Mouse (Mus musculus) midbrain, embryonic 12.5 days (tissue): ENCODE measurements around the gene Exog. TPM values are rescaled to one million over a fixed set of nuclear protein-coding genes. Genes with fewer than 3 reads are reported as not detected.
A peak's percentile ranks its signal among the peaks of the same experiment; 100 is the strongest.

Source experiments
- ATAC-seq: fragments of 200-750 bp; cut with Nextera tagmentation; 2 replicates; pipeline ENCODE4 v1.8.0; 2017; ENCODE audit warnings: low read depth, moderate TSS enrichment, moderate library complexity; ENCODE audit not compliant: low FRiP score
- H3K27ac ChIP-seq: fragments of 300-500 bp; sonication (generic); replicated peaks from 2 replicates; pipeline ENCODE4 v1.5.1; 2016; ENCODE audit warnings: mild to moderate bottlenecking
- H3K27me3 ChIP-seq: fragments of 300-500 bp; sonication (generic); 2 replicates; pipeline ENCODE4 v1.6.1; 2016; ENCODE audit warnings: mild to moderate bottlenecking
- H3K36me3 ChIP-seq: fragments of 300-500 bp; sonication (generic); 2 replicates; pipeline ENCODE4 v1.6.1; 2016
- H3K4me1 ChIP-seq: fragments of 300-500 bp; sonication (generic); 2 replicates; pipeline ENCODE4 v1.6.1; 2016
- H3K4me2 ChIP-seq: fragments of 300-500 bp; sonication (generic); replicated peaks from 2 replicates; pipeline ENCODE4 v1.6.1; 2016; ENCODE audit warnings: mild to moderate bottlenecking, moderate library complexity
- H3K4me3 ChIP-seq: fragments of 300-500 bp; sonication (generic); 2 replicates; pipeline ENCODE4 v1.5.1; 2016; ENCODE audit warnings: mild to moderate bottlenecking
- H3K9ac ChIP-seq: fragments of 300-500 bp; sonication (generic); replicated peaks from 2 replicates; pipeline ENCODE4 v1.6.1; 2016; ENCODE audit warnings: mild to moderate bottlenecking, moderate library complexity
- H3K9me3 ChIP-seq: fragments of 300-500 bp; sonication (generic); 2 replicates; pipeline ENCODE4 v1.6.1; 2016; ENCODE audit warnings: mild to moderate bottlenecking
- WGBS: fragments of 180-500 bp; shearing (Covaris S2); methylation state at CpG from one replicate; pipeline ENCODE4 v1.1.7; 2016; 5-methylcytosine and 5-hydroxymethylcytosine counted together
- polyA plus RNA-seq: library from polyadenylated mRNA; unstranded; fragments of >200 nt; fragmentation: Nextera tagmentation; extraction: Ambion mirVana; gene quantifications from 2 replicates; pipeline ENCODE4 v1.2.1, GENCODE M21; 2016

Gene Exog
- polyA plus RNA-seq, 1 experiment from 2014 or later = 45.1 TPM

GRCm38 (mm10) chr9:119419852-119420438 lies 24.8 kb upstream of the Exog start:
- no peaks in the 10 kb centered on the region for H3K9me3 ChIP-seq
- 86% methylated on average over 12 of the region's 12 CpGs for WGBS
- no peak overlapping the region for H3K4me2 ChIP-seq
- no peak overlapping the region for H3K4me3 ChIP-seq
- ATAC-seq = no peak
- no peak overlapping the region for H3K27ac ChIP-seq
- H3K27me3 ChIP-seq = no peaks in the 10 kb centered on the region
- H3K36me3 ChIP-seq = 0 out of 2 replicates have a peak, but pooled peaks cover 4% of the 10 kb centered on the region
- no peak overlapping the region for H3K9ac ChIP-seq
- peaks cover 19% of the 10 kb centered on the region for H3K4me1 ChIP-seq

- no peak overlapping the region for H3K4me2 ChIP-seq
- H3K4me3 ChIP-seq = no peak overlapping the region
- H3K4me1 ChIP-seq = peaks cover 17% of the 10 kb centered on the region
- no peak overlapping the region for H3K9ac ChIP-seq
- peaks cover 35% of the 10 kb centered on the region for H3K36me3 ChIP-seq
- ATAC-seq = no peak
- WGBS = 72% methylated on average over 7 of the region's 7 CpGs
- no peaks in the 10 kb centered on the region for H3K9me3 ChIP-seq
- no peaks in the 10 kb centered on the region for H3K27me3 ChIP-seq
- H3K27ac ChIP-seq = no peak overlapping the region
Measured at GRCm38 (mm10) chr9:119425217-119425975, 19.3 kb upstream of the Exog start.

GRCm38 (mm10) chr9:119425976-119426415 lies 18.7 kb upstream of the Exog start:
- H3K9ac ChIP-seq = no peak overlapping the region
- H3K4me1 ChIP-seq = peaks cover 17% of the 10 kb centered on the region
- H3K4me3 ChIP-seq = no peak overlapping the region
- no peak overlapping the region for H3K4me2 ChIP-seq
- H3K36me3 ChIP-seq = peaks cover 39% of the 10 kb centered on the region
- no peaks in the 10 kb centered on the region for H3K9me3 ChIP-seq
- 0 out of 2 replicates have a peak overlapping the region, but pooled peaks have one; percentile 15 for H3K27ac ChIP-seq
- 88% methylated on average over 13 of the region's 13 CpGs for WGBS
- H3K27me3 ChIP-seq = no peaks in the 10 kb centered on the region
- no peak for ATAC-seq

- no peaks in the 10 kb centered on the region for H3K9me3 ChIP-seq
- WGBS = 91% methylated on average over 7 of the region's 7 CpGs
- H3K4me3 ChIP-seq = no peak overlapping the region
- peaks cover 17% of the 10 kb centered on the region for H3K4me1 ChIP-seq
- H3K27ac ChIP-seq = 0 out of 2 replicates have a peak overlapping the region, but pooled peaks have one; percentile 15
- no peak for ATAC-seq
- H3K27me3 ChIP-seq = no peaks in the 10 kb centered on the region
- no peak overlapping the region for H3K9ac ChIP-seq
- H3K36me3 ChIP-seq = peaks cover 44% of the 10 kb centered on the region
- H3K4me2 ChIP-seq = no peak overlapping the region
Measured at GRCm38 (mm10) chr9:119426483-119426882, 18.3 kb upstream of the Exog start.

- Histone ChIP-seq H3K4me3 (no peak overlapping the region), H3K4me1 (peaks cover 11% of the 10 kb centered on the region), H3K9me3 (no peaks in the 10 kb centered on the region), H3K36me3 (peaks cover 73% of the 10 kb centered on the region), H3K27ac (no peak overlapping the region), H3K9ac (no peak overlapping the region), H3K27me3 (no peaks in the 10 kb centered on the region), H3K4me2 (no peak overlapping the region)
- 62% methylated on average over 7 of the region's 7 CpGs for WGBS
- peak; percentile 46 for ATAC-seq
Measured at GRCm38 (mm10) chr9:119430311-119430710, 14.4 kb upstream of the Exog start.

GRCm38 (mm10) chr9:119435855-119436254 lies 8.9 kb upstream of the Exog start:
- WGBS = 87% methylated on average over 2 of the region's 2 CpGs
- Histone ChIP-seq H3K36me3 (peaks cover 90% of the 10 kb centered on the region), H3K4me3 (no peak overlapping the region)

GRCm38 (mm10) chr9:119438065-119438464 lies 6.7 kb upstream of the Exog start:
- Histone ChIP-seq H3K27me3 (no peaks in the 10 kb centered on the region), H3K36me3 (peaks cover 69% of the 10 kb centered on the region), H3K4me3 (no peak overlapping the region), H3K27ac (no peak overlapping the region), H3K9me3 (no peaks in the 10 kb centered on the region), H3K9ac (no peak overlapping the region), H3K4me1 (no peaks in the 10 kb centered on the region), H3K4me2 (no peak overlapping the region)
- 90% methylated on average over 12 of the region's 12 CpGs for WGBS
- no peak for ATAC-seq

More at GRCm38 (mm10) chr9:119435855-119436254, 8.9 kb upstream of the Exog start:
- Histone ChIP-seq H3K27me3 (no peaks in the 10 kb centered on the region), H3K9ac (no peak overlapping the region), H3K4me2 (no peak overlapping the region), H3K4me1 (no peaks in the 10 kb centered on the region), H3K9me3 (no peaks in the 10 kb centered on the region), H3K27ac (no peak overlapping the region)
- no peak for ATAC-seq

- H3K36me3 ChIP-seq = peaks cover 66% of the 10 kb centered on the region
- H3K4me1 ChIP-seq = no peaks in the 10 kb centered on the region
- 90% methylated on average over 9 of the region's 9 CpGs for WGBS
- no peaks in the 10 kb centered on the region for H3K9me3 ChIP-seq
- H3K27ac ChIP-seq = no peak overlapping the region
- no peak for ATAC-seq
- no peak overlapping the region for H3K9ac ChIP-seq
- no peaks in the 10 kb centered on the region for H3K27me3 ChIP-seq
- no peak overlapping the region for H3K4me3 ChIP-seq
- no peak overlapping the region for H3K4me2 ChIP-seq
Measured at GRCm38 (mm10) chr9:119438498-119439000, 6.2 kb upstream of the Exog start.

GRCm38 (mm10) chr9:119445737-119446136 lies 994 bp downstream of the Exog start:
- Histone ChIP-seq H3K4me3 (peak overlapping the region; percentile 92), H3K27me3 (no peaks in the 10 kb centered on the region), H3K36me3 (peaks cover 40% of the 10 kb centered on the region), H3K4me2 (peak overlapping the region; percentile 93), H3K9ac (peak overlapping the region; percentile 90), H3K27ac (no peak overlapping the region), H3K9me3 (no peaks in the 10 kb centered on the region), H3K4me1 (peaks cover 13% of the 10 kb centered on the region)
- no peak for ATAC-seq
- WGBS = 43% methylated on average over 6 of the region's 6 CpGs

GRCm38 (mm10) chr9:119455967-119456366 lies 11.2 kb downstream of the Exog start:
- 95% methylated on average over 14 of the region's 14 CpGs for WGBS

GRCm38 (mm10) chr9:119457122-119457521 lies 12.4 kb downstream of the Exog start:
- ATAC-seq = no peak
- H3K4me2 ChIP-seq = no peak overlapping the region
- H3K4me1 ChIP-seq = no peaks in the 10 kb centered on the region
- H3K9ac ChIP-seq = no peak overlapping the region
- 91% methylated on average over 14 of the region's 14 CpGs for WGBS
- no peak overlapping the region for H3K4me3 ChIP-seq
- H3K36me3 ChIP-seq = peaks cover 56% of the 10 kb centered on the region
- H3K9me3 ChIP-seq = no peaks in the 10 kb centered on the region
- peaks cover 5% of the 10 kb centered on the region; the same call in 1 of the 2 replicates for H3K27me3 ChIP-seq
- no peak overlapping the region for H3K27ac ChIP-seq

More at GRCm38 (mm10) chr9:119455967-119456366, 11.2 kb downstream of the Exog start:
- Histone ChIP-seq H3K4me1 (no peaks in the 10 kb centered on the region), H3K4me3 (no peak overlapping the region), H3K9ac (no peak overlapping the region), H3K36me3 (peaks cover 58% of the 10 kb centered on the region), H3K27me3 (peaks cover 5% of the 10 kb centered on the region; the same call in 1 of the 2 replicates), H3K9me3 (no peaks in the 10 kb centered on the region), H3K27ac (no peak overlapping the region), H3K4me2 (no peak overlapping the region)
- no peak for ATAC-seq

GRCm38 (mm10) chr9:119460410-119460809 lies 15.7 kb downstream of the Exog start:
- H3K4me3 ChIP-seq = no peak overlapping the region
- ATAC-seq = no peak
- no peaks in the 10 kb centered on the region for H3K9me3 ChIP-seq
- H3K36me3 ChIP-seq = peaks cover 70% of the 10 kb centered on the region
- no peak overlapping the region for H3K4me2 ChIP-seq
- H3K9ac ChIP-seq = no peak overlapping the region
- H3K27me3 ChIP-seq = peaks cover 5% of the 10 kb centered on the region; the same call in 1 of the 2 replicates
- no peaks in the 10 kb centered on the region for H3K4me1 ChIP-seq
- WGBS = 54% methylated on average over 8 of the region's 8 CpGs
- no peak overlapping the region for H3K27ac ChIP-seq
